Mouse (Mus musculus) hematopoietic stem cell, adult 5-6 weeks (primary cell): ENCODE measurements around the gene Nlrp6. TPM values are rescaled to one million over a fixed set of nuclear protein-coding genes. Genes with fewer than 3 reads are reported as not detected.
A peak's percentile ranks its signal among the peaks of the same experiment; 100 is the strongest.

Experiments used
- ATAC-seq, 2 experiments: fragments of 125-278 bp in 1 of 2; replicated peaks in 1 of 2; 2 replicates each; pipeline ENCODE4 v1.8.0; 2016 to 2017; ENCODE audit warnings: inconsistent platforms in 2 of 2, mild to moderate bottlenecking in 2 of 2, moderate number of reproducible peaks in 2 of 2, low read depth in 1 of 2, moderate TSS enrichment in 1 of 2; ENCODE audit not compliant: low FRiP score in 2 of 2, poor library complexity in 2 of 2, severe bottlenecking in 2 of 2, insufficient read depth in 1 of 2, low TSS enrichment in 1 of 2
- total RNA-seq: library from RNA; stranded (forward); fragments of 172-1452, 232-1000 nt; gene quantifications from 2 replicates; pipeline ENCODE4 v1.2.3, GENCODE M21; 2017

The Nlrp6 gene
- 0.25 and 0.35 TPM in 2 replicates for total RNA-seq

- no peak for ATAC-seq
Observed at GRCm38 (mm10) chr7:140920418-140921029, at the start of gene Nlrp6. Gene Nlrp6 (plus strand): TSS chr7:140920902.

- peak; percentile 82 to 85 for ATAC-seq
Observed at GRCm38 (mm10) chr7:140874224-140874623, 46.5 kb upstream of the Nlrp6 start.

GRCm38 (mm10) chr7:140877364-140877763 lies 43.3 kb upstream of the Nlrp6 start:
- ATAC-seq: peak; percentile 50 to 55

- peak; percentile 41 to 57 for ATAC-seq
Observed at GRCm38 (mm10) chr7:140879355-140879754, 41.3 kb upstream of the Nlrp6 start.

GRCm38 (mm10) chr7:140880419-140880818 lies 40.3 kb upstream of the Nlrp6 start:
- ATAC-seq: no peak

- ATAC-seq: no peak
Observed at GRCm38 (mm10) chr7:140880865-140881515, 39.7 kb upstream of the Nlrp6 start.

- ATAC-seq: peak; percentile 82 to 86
Observed at GRCm38 (mm10) chr7:140881696-140882468, 38.8 kb upstream of the Nlrp6 start, which contains the start of the genes Psmd13 and Sirt3. Gene Psmd13 (plus strand): TSS chr7:140881968. Gene Sirt3 (minus strand): TSS chr7:140882309.

GRCm38 (mm10) chr7:140882469-140882803 lies 38.3 kb upstream of the Nlrp6 start:
- no peak for ATAC-seq

GRCm38 (mm10) chr7:140890636-140891035 lies 30.1 kb upstream of the Nlrp6 start:
- ATAC-seq: 0 out of 4 replicates have a peak, but pooled peaks of 1 of the 2 experiments have one; percentile 39

- ATAC-seq: no peak
Observed at GRCm38 (mm10) chr7:140894031-140894430, 26.7 kb upstream of the Nlrp6 start.

GRCm38 (mm10) chr7:140894611-140895010 lies 26.1 kb upstream of the Nlrp6 start:
- no peak for ATAC-seq

- ATAC-seq: no peak
Observed at GRCm38 (mm10) chr7:140897863-140898262, 22.8 kb upstream of the Nlrp6 start.

GRCm38 (mm10) chr7:140899121-140899520 lies 21.6 kb upstream of the Nlrp6 start:
- ATAC-seq: no peak

- no peak for ATAC-seq
Observed at GRCm38 (mm10) chr7:140900220-140900619, 20.5 kb upstream of the Nlrp6 start, which contains the start of gene Cox8b. Gene Cox8b (minus strand): TSS chr7:140900446.

GRCm38 (mm10) chr7:140902036-140902875 lies 18.4 kb upstream of the Nlrp6 start:
- ATAC-seq: no peak

GRCm38 (mm10) chr7:140903212-140903611 lies 17.5 kb upstream of the Nlrp6 start:
- ATAC-seq: peak; percentile 66 to 80; a peak in 2 of 4 replicates

GRCm38 (mm10) chr7:140905642-140906081 lies 15.0 kb upstream of the Nlrp6 start:
- ATAC-seq: no peak
